Mouse (Mus musculus) neural tube, embryonic 15.5 days (tissue): ENCODE results near the gene Ksr1. TPM values are rescaled to one million over a fixed set of nuclear protein-coding genes. Genes with fewer than 3 reads are reported as not detected.
"Not testable (repeated sequence)": the region's sequence is repeated elsewhere in the genome, so short reads cannot be mapped to it uniquely, and the experiment has no call there.

Source experiments
- ATAC-seq: fragments of 200-750 bp; cut with Nextera tagmentation; 2 replicates; pipeline ENCODE4 v1.8.0; 2017; ENCODE audit warnings: mild to moderate bottlenecking, moderate TSS enrichment, moderate library complexity; ENCODE audit not compliant: low FRiP score
- H3K27ac ChIP-seq: fragments of 300-500 bp; sonication (generic); replicated peaks from 2 replicates; pipeline ENCODE4 v1.5.1; 2015; ENCODE audit warnings: mild to moderate bottlenecking, inconsistent platforms
- H3K27me3 ChIP-seq: fragments of 300-500 bp; sonication (generic); replicated peaks from 2 replicates; pipeline ENCODE4 v1.6.1; 2015; ENCODE audit warnings: inconsistent platforms
- H3K36me3 ChIP-seq: fragments of 300-500 bp; sonication (generic); 2 replicates; pipeline ENCODE4 v1.6.1; 2015; ENCODE audit warnings: inconsistent platforms
- H3K4me1 ChIP-seq: fragments of 300-500 bp; sonication (generic); 2 replicates; pipeline ENCODE4 v1.6.1; 2015; ENCODE audit warnings: inconsistent platforms
- H3K4me2 ChIP-seq: fragments of 300-500 bp; sonication (generic); 2 replicates; pipeline ENCODE4 v1.6.1; 2015; ENCODE audit warnings: inconsistent platforms, mild to moderate bottlenecking, moderate library complexity
- H3K4me3 ChIP-seq: fragments of 300-500 bp; sonication (generic); replicated peaks from 2 replicates; pipeline ENCODE4 v1.5.1; 2015; ENCODE audit warnings: mild to moderate bottlenecking, inconsistent platforms
- H3K9ac ChIP-seq: fragments of 300-500 bp; sonication (generic); replicated peaks from 2 replicates; pipeline ENCODE4 v1.6.1; 2015; ENCODE audit warnings: mild to moderate bottlenecking, inconsistent platforms
- H3K9me3 ChIP-seq: fragments of 300-500 bp; sonication (generic); replicated peaks from 2 replicates; pipeline ENCODE4 v1.6.1; 2016; ENCODE audit warnings: inconsistent platforms
- WGBS: fragments of 180-500 bp; shearing (Covaris S2); methylation state at CpG from one replicate; pipeline ENCODE4 v1.1.7; 2015; ENCODE audit warnings: mixed read lengths; 5-methylcytosine and 5-hydroxymethylcytosine counted together
- polyA plus RNA-seq: library from polyadenylated mRNA; unstranded; fragments of >200 nt; fragmentation: Nextera tagmentation; extraction: Ambion mirVana; gene quantifications from 2 replicates; pipeline ENCODE4 v1.2.1, GENCODE M21; 2015

Gene Ksr1
- polyA plus RNA-seq, 1 experiment from 2014 or later: 5.8 TPM

DNA sequence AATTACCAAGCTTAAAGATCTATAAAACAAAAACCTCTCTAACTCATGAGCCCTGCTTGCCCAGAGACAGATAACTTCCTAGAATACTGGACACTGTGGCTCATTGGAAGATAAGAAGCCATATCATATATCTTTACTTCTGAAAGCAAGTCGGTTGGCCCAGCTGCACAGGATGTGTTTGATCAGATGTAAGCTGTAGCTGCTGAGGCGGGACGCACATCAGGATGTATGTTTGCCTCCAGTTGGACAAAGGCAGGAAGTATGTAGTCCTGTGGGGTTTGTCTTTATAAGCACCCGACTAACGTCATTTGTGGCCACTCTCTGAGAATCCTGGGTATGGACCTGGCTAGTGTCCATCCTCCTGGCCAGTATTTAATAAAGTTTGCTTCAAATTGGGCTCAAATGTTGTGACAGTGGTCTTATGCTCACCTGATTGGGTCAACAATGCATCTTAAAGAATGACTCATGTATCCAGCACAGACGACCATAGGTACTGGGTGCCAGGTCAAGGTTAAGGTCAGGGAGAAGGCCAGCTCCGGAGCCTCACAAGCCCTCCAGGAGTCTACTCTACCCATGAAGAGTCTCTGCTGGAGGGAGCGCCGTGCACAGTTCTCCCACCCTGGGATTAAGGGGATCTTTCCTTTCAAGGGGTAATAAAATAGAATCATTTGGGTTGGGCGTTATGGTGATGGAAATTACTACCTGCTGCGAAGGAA, 143.0 kb downstream of the Ksr1 start:
- no peak overlapping the region for H3K4me2 ChIP-seq
- H3K27ac ChIP-seq: 0 out of 2 replicates have a peak overlapping the region, but pooled peaks have one; percentile 45
- no peaks in the 10 kb centered on the region for H3K27me3 ChIP-seq
- no peak overlapping the region for H3K9ac ChIP-seq
- 73% methylated on average over 11 of the region's 11 CpGs for WGBS
- H3K9me3 ChIP-seq: no peaks in the 10 kb centered on the region
- H3K36me3 ChIP-seq: no peaks in the 10 kb centered on the region
- no peaks in the 10 kb centered on the region for H3K4me1 ChIP-seq
- H3K4me3 ChIP-seq: no peak overlapping the region
- no peak for ATAC-seq

DNA sequence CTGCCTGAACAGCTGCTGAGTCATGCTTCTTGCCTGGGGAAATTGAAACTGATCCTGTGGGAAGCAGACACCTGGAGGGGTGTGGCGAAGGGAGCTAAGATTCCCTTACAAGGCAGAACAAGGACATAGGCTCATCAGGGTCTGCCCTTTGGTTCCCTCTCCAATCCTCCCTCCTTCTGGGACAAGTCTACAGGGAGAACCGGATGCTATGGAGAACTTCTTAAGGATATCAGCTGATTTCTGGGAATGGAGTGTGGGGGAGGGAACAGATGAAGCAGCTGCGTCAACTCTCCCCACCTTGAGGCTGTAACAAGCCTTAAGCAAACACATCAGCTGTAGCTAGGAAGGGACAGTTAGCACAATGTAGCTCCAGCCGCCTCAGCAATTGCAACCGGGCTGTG, 143.7 kb downstream of the Ksr1 start:
- Histone ChIP-seq H3K4me2 (no peak overlapping the region), H3K36me3 (no peaks in the 10 kb centered on the region), H3K9me3 (no peaks in the 10 kb centered on the region; the same call in 1 of the 2 replicates), H3K9ac (no peak overlapping the region), H3K27ac (peak overlapping the region; percentile 45; the same call in 1 of the 2 replicates), H3K4me1 (no peaks in the 10 kb centered on the region), H3K4me3 (no peak overlapping the region), H3K27me3 (no peaks in the 10 kb centered on the region)
- no peak for ATAC-seq
- WGBS: 74% methylated on average over 5 of the region's 5 CpGs

DNA sequence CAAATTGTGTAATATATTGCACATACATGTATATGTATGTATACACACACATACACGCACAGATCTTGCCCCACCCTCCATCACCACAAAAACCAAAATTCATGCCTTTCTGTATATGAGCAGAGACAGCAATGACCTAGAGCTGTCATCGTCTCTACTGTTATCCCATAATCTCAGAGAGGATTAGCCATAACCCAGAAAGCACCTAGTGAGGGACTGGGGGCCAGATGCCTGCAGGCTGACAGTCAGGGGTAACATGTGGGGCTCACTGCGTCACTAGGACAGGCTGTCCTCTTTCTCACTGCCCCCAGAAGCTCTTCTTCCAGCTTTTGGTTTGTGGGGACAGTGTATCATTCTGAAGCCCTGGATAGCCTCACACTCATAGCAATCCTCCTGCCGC, 144.3 kb downstream of the Ksr1 start:
- Histone ChIP-seq H3K4me1 (no peaks in the 10 kb centered on the region), H3K4me2 (no peak overlapping the region), H3K27ac (no peak overlapping the region), H3K9ac (no peak overlapping the region), H3K4me3 (no peak overlapping the region), H3K9me3 (no peaks in the 10 kb centered on the region; the same call in 1 of the 2 replicates), H3K27me3 (no peaks in the 10 kb centered on the region), H3K36me3 (no peaks in the 10 kb centered on the region)
- ATAC-seq: no peak
- WGBS: 89% methylated on average over 4 of the region's 4 CpGs

DNA sequence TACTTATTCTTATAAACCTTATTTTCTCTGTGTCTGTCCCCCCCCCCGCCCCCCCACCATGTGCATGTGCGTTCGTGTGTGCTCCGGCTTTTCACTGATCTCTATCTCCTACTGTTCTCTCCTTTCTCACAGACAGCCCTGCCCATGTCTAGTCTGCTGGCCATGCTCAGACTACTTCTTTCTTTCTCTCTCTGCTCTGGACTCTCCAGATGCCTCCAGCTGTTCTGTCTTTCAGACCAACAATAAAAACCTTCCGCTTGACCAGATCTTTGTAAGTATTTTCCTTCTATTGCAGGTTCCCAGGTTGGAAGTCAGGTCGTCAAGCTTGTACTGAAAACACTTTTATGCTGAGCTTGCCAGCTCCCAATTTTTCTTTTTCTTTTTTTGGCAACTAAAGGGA, 147.1 kb downstream of the Ksr1 start:
- 37% methylated on average over 6 of the region's 6 CpGs for WGBS
- Histone ChIP-seq H3K4me1 (no peaks in the 10 kb centered on the region), H3K9me3 (no peaks in the 10 kb centered on the region; the same call in 1 of the 2 replicates), H3K4me2 (no peak overlapping the region), H3K27me3 (no peaks in the 10 kb centered on the region), H3K27ac (no peak overlapping the region), H3K4me3 (no peak overlapping the region), H3K9ac (no peak overlapping the region), H3K36me3 (no peaks in the 10 kb centered on the region)
- ATAC-seq: no peak

DNA sequence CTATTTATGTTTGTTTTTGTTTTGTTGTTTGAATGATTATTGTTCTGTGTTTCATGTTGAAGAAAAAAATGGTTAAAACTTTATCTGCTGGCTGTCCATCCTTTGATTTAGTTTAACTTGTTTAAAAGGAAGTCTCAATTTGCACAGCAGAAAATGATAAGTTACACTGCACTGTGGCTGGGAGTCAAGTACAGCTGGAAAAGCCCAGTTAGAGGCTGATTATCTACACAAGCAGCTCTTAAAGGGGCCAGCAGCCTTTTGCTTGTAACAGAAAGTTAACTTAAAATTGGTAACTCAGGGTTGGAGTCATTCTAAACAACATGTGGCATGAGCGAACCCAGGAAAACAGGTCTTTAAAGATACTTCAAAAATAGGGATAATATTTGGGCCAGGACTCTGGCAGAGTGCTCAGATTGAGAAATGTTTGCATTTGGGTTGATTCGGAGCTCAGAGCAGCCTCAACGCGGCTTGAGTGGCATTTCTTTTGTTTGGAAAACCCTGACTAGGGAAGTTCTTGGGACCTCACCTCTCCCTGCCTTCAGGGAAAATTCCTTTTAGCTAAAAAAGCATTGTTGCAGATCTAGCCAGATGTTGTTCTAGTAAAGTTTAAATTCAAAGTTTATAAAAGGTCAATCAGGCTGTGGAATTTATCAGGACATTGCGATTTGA, 155.2 kb downstream of the Ksr1 start:
- ATAC-seq, H3K27me3 ChIP-seq, H3K4me3 ChIP-seq, H3K4me2 ChIP-seq, H3K27ac ChIP-seq, H3K4me1 ChIP-seq, H3K9me3 ChIP-seq, H3K9ac ChIP-seq, H3K36me3 ChIP-seq: not testable (repeated sequence)
- 88% methylated on average over 5 of the region's 5 CpGs for WGBS

DNA sequence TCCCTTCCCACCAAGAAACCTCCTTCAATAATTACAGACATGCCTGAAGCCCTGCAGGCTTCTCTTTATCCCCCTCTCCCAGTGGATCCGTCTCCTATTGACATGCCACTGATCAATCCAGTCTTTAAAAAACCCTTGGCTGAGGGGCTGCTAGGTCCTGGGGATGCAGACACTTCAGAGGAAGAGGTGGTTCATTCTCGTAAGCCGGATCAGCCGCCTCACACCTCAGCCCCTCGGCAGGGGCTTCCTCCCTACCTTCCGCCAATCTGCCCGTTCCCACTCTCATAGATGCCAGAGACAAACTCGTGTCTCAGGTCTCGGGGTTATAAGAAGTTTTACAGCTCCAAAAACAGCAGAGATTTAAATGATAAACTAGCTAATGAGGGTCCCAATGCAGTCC, 156.1 kb downstream of the Ksr1 start:
- H3K27ac ChIP-seq: no peak overlapping the region
- no peak for ATAC-seq
- no peaks in the 10 kb centered on the region for H3K36me3 ChIP-seq
- no peak overlapping the region for H3K4me3 ChIP-seq
- H3K9ac ChIP-seq: no peak overlapping the region
- no peak overlapping the region for H3K4me2 ChIP-seq
- 92% methylated on average over 9 of the region's 9 CpGs for WGBS
- no peaks in the 10 kb centered on the region for H3K27me3 ChIP-seq
- no peaks in the 10 kb centered on the region for H3K4me1 ChIP-seq
- 0 out of 2 replicates have a peak, but pooled peaks cover 3% of the 10 kb centered on the region for H3K9me3 ChIP-seq

GRCm38 (mm10) chr11:78989206-78989605, 157.0 kb downstream of the Ksr1 start:
- not testable (repeated sequence) for H3K4me1 ChIP-seq, H3K4me3 ChIP-seq, H3K4me2 ChIP-seq, H3K9me3 ChIP-seq, ATAC-seq, H3K27me3 ChIP-seq, H3K9ac ChIP-seq, H3K36me3 ChIP-seq, H3K27ac ChIP-seq
- WGBS: 95% methylated on average over 11 of the region's 11 CpGs

GRCm38 (mm10) chr11:78986311-78987002, 159.8 kb downstream of the Ksr1 start:
- Histone ChIP-seq H3K27ac (no peak overlapping the region), H3K9ac (no peak overlapping the region), H3K4me1 (no peaks in the 10 kb centered on the region), H3K4me3 (no peak overlapping the region), H3K27me3 (no peaks in the 10 kb centered on the region), H3K4me2 (no peak overlapping the region), H3K9me3 (no peaks in the 10 kb centered on the region), H3K36me3 (no peaks in the 10 kb centered on the region)
- ATAC-seq: no peak
- WGBS: 89% methylated on average over 10 of the region's 10 CpGs

- ATAC-seq: no peak
- H3K36me3 ChIP-seq: no peaks in the 10 kb centered on the region
- H3K4me1 ChIP-seq: no peaks in the 10 kb centered on the region
- no peak overlapping the region for H3K4me2 ChIP-seq
- no peak overlapping the region for H3K9ac ChIP-seq
- H3K27ac ChIP-seq: no peak overlapping the region
- H3K9me3 ChIP-seq: no peaks in the 10 kb centered on the region
- no peak overlapping the region for H3K4me3 ChIP-seq
- H3K27me3 ChIP-seq: no peaks in the 10 kb centered on the region
These were observed 160.7 kb downstream of the Ksr1 start for GRCm38 (mm10) chr11:78985505-78985904.

GRCm38 (mm10) chr11:78984483-78985177, 161.6 kb downstream of the Ksr1 start, which contains the start of gene Lgals9:
Gene Lgals9 (minus strand): TSS chr11:78984946.
- WGBS: 70% methylated on average over 10 of the region's 10 CpGs
- no peak within 1 kb of the TSS for H3K9ac ChIP-seq
- H3K27me3 ChIP-seq: no peaks in the 10 kb centered on the region
- no peaks in the 10 kb centered on the region for H3K36me3 ChIP-seq
- no peak for ATAC-seq
- H3K27ac ChIP-seq: no peak within 1 kb of the TSS
- H3K4me1 ChIP-seq: no peaks in the 10 kb centered on the region
- peak within 1 kb of the TSS; percentile 22 for H3K4me2 ChIP-seq
- H3K4me3 ChIP-seq: no peak within 1 kb of the TSS
- no peaks in the 10 kb centered on the region for H3K9me3 ChIP-seq

- no peak for ATAC-seq
- no peaks in the 10 kb centered on the region for H3K9me3 ChIP-seq
- H3K4me1 ChIP-seq: no peaks in the 10 kb centered on the region
- H3K4me2 ChIP-seq: no peak overlapping the region
- no peak overlapping the region for H3K27ac ChIP-seq
- H3K9ac ChIP-seq: no peak overlapping the region
- H3K36me3 ChIP-seq: no peaks in the 10 kb centered on the region
- no peak overlapping the region for H3K4me3 ChIP-seq
- 86% methylated on average over 7 of the region's 7 CpGs for WGBS
- H3K27me3 ChIP-seq: no peaks in the 10 kb centered on the region
These were observed 162.7 kb downstream of the Ksr1 start for GRCm38 (mm10) chr11:78983539-78983938.
